Mouse (Mus musculus) kidney, adult 2 months (tissue): ENCODE results near the gene Apln.

Experiments
- CTCF ChIP-seq: fragments of 200-500 bp; conservative IDR thresholded peaks from 2 replicates; pipeline ENCODE4 v1.5.1; 2011; ENCODE audit warnings: low read depth, mild to moderate bottlenecking, control low read depth, low read length, moderate library complexity, mixed read lengths; ENCODE audit not compliant: insufficient read depth, insufficient read length
- POLR2A ChIP-seq: fragments of 200-500 bp; IDR thresholded peaks from one replicate; pipeline ENCODE4 v1.6.1; 2011; ENCODE audit warnings: low read depth, low read length, control low read depth

GRCm38 (mm10) chrX:48006062-48006461 lies 28.6 kb downstream of the Apln start:
- TF ChIP-seq POLR2A: no peak
- no peak for TF ChIP-seq CTCF
